Mouse (Mus musculus) limb, embryonic 14.5 days (tissue): ENCODE results near the gene Mapk13. TPM values are rescaled to one million over a fixed set of nuclear protein-coding genes. Genes with fewer than 3 reads are reported as not detected.
"Not testable (repeated sequence)": the region's sequence is repeated elsewhere in the genome, so short reads cannot be mapped to it uniquely, and the experiment has no call there.

Experiments used
- ATAC-seq: fragments of 200-750 bp; cut with Nextera tagmentation; 2 replicates; pipeline ENCODE4 v1.8.0; 2017; ENCODE audit warnings: low read depth, moderate number of reproducible peaks, moderate TSS enrichment; ENCODE audit not compliant: low FRiP score
- DNase-seq: peaks from one replicate; pipeline ENCODE4 v3.0.0-alpha.2; 2015; ENCODE audit warnings: low spot score
- H3K27ac ChIP-seq: fragments of 300-500 bp; sonication (generic); replicated peaks from 2 replicates; pipeline ENCODE4 v1.5.1; 2014; ENCODE audit warnings: low read depth, mild to moderate bottlenecking, low read length, moderate library complexity, mixed read lengths
- H3K27me3 ChIP-seq: fragments of 300-500 bp; sonication (generic); 2 replicates; pipeline ENCODE4 v1.6.1; 2014; ENCODE audit warnings: low read length, mixed read lengths; ENCODE audit not compliant: control insufficient read depth, insufficient read depth
- H3K36me3 ChIP-seq: fragments of 300-500 bp; sonication (generic); 2 replicates; pipeline ENCODE4 v1.6.1; 2014; ENCODE audit warnings: mild to moderate bottlenecking, low read length, moderate library complexity, mixed read lengths; ENCODE audit not compliant: control insufficient read depth, insufficient read depth
- H3K4me1 ChIP-seq: fragments of 300-500 bp; sonication (generic); 2 replicates; pipeline ENCODE4 v1.6.1; 2014; ENCODE audit warnings: antibody characterized with exemption, low read length, mixed read lengths; ENCODE audit not compliant: control insufficient read depth, insufficient read depth
- H3K4me2 ChIP-seq: fragments of 300-500 bp; sonication (generic); replicated peaks from 2 replicates; pipeline ENCODE4 v1.6.1; 2014; ENCODE audit warnings: low read depth, mild to moderate bottlenecking, low read length, moderate library complexity; ENCODE audit not compliant: severe bottlenecking
- H3K4me3 ChIP-seq: fragments of 300-500 bp; sonication (generic); replicated peaks from 2 replicates; pipeline ENCODE4 v1.5.1; 2014; ENCODE audit warnings: low read length
- H3K9ac ChIP-seq: fragments of 300-500 bp; sonication (generic); 2 replicates; pipeline ENCODE4 v1.6.1; 2014; ENCODE audit warnings: mild to moderate bottlenecking, low read depth, low read length, moderate library complexity; ENCODE audit not compliant: severe bottlenecking
- H3K9me3 ChIP-seq: fragments of 300-500 bp; sonication (generic); 2 replicates; pipeline ENCODE4 v1.6.1; 2016; ENCODE audit warnings: low read length; ENCODE audit not compliant: control insufficient read depth
- POLR2A ChIP-seq: fragments of 200-500 bp; IDR thresholded peaks from 2 replicates; pipeline ENCODE4 v1.8.0; 2012; ENCODE audit warnings: inconsistent platforms, mild to moderate bottlenecking, moderate library complexity, borderline replicate concordance; ENCODE audit not compliant: insufficient read depth, insufficient read length; ENCODE audit errors: extremely low read depth
- WGBS: fragments of 180-500 bp; shearing (Covaris S2); extraction: QIAGEN DNeasy Blood & Tissue Kit; methylation state at CpG from one replicate; pipeline ENCODE4 v1.1.7; 2014; 5-methylcytosine and 5-hydroxymethylcytosine counted together
- polyA plus RNA-seq, 2 experiments: library from polyadenylated mRNA; depleted of rRNA in 1 of 2; stranded (reverse) in 1 of 2; unstranded in 1 of 2; fragments of >200 nt; fragmentation: Nextera tagmentation in 1 of 2; extraction: Ambion mirVana in 1 of 2; gene quantifications; 2 replicates each; pipeline versions ENCODE4 v1.2.1 to v1.2.3; 2012 to 2014

Gene Mapk13
- polyA plus RNA-seq, 2 experiments = 39.4 to 55.6 TPM

GRCm38 (mm10) chr17:28815384-28816004, 46.4 kb downstream of the Mapk13 start:
- no peak for TF ChIP-seq POLR2A

GRCm38 (mm10) chr17:28816326-28816725, 47.2 kb downstream of the Mapk13 start:
- not testable (repeated sequence) for H3K4me3 ChIP-seq, H3K27me3 ChIP-seq, H3K27ac ChIP-seq, H3K9ac ChIP-seq, H3K4me1 ChIP-seq, DNase-seq, H3K4me2 ChIP-seq, ATAC-seq, H3K9me3 ChIP-seq
- WGBS = 92% methylated on average over 10 of the region's 10 CpGs
- H3K36me3 ChIP-seq = peaks cover 94% of the 10 kb centered on the region

More at GRCm38 (mm10) chr17:28815384-28816004, 46.4 kb downstream of the Mapk13 start:
- no peak overlapping the region for H3K27ac ChIP-seq
- H3K9me3 ChIP-seq = no peaks in the 10 kb centered on the region
- DNase-seq = no peak
- peaks cover 94% of the 10 kb centered on the region for H3K36me3 ChIP-seq
- H3K4me1 ChIP-seq = no peaks in the 10 kb centered on the region
- H3K27me3 ChIP-seq = no peaks in the 10 kb centered on the region
- WGBS = 87% methylated on average over 10 of the region's 10 CpGs
- no peak overlapping the region for H3K9ac ChIP-seq
- no peak for ATAC-seq
- no peak overlapping the region for H3K4me2 ChIP-seq
- H3K4me3 ChIP-seq = no peak overlapping the region

- DNase-seq (no peak), ATAC-seq (no peak)
- no peaks in the 10 kb centered on the region for H3K4me1 ChIP-seq
- WGBS = 92% methylated on average over 25 of the region's 25 CpGs
- H3K9ac ChIP-seq = no peak overlapping the region
- no peak overlapping the region for H3K4me2 ChIP-seq
- no peak for TF ChIP-seq POLR2A
- no peaks in the 10 kb centered on the region for H3K9me3 ChIP-seq
- H3K27ac ChIP-seq = no peak overlapping the region
- H3K4me3 ChIP-seq = no peak overlapping the region
- H3K36me3 ChIP-seq = peaks cover 96% of the 10 kb centered on the region
- H3K27me3 ChIP-seq = no peaks in the 10 kb centered on the region
Measured at GRCm38 (mm10) chr17:28816875-28817811, 48.0 kb downstream of the Mapk13 start.

GRCm38 (mm10) chr17:28820189-28820588, 51.1 kb downstream of the Mapk13 start:
- Histone ChIP-seq H3K4me1 (no peaks in the 10 kb centered on the region), H3K27ac (no peak overlapping the region), H3K4me2 (no peak overlapping the region), H3K4me3 (no peak overlapping the region), H3K9me3 (no peaks in the 10 kb centered on the region), H3K36me3 (peaks cover 96% of the 10 kb centered on the region), H3K27me3 (no peaks in the 10 kb centered on the region), H3K9ac (no peak overlapping the region)
- no peak for ATAC-seq
- no peak for TF ChIP-seq POLR2A
- 83% methylated on average over 2 of the region's 2 CpGs for WGBS
- no peak for DNase-seq

- H3K4me1 ChIP-seq = no peaks in the 10 kb centered on the region
- H3K4me3 ChIP-seq = no peak overlapping the region
- H3K9ac ChIP-seq = no peak overlapping the region
- TF ChIP-seq POLR2A = no peak
- ATAC-seq (no peak), DNase-seq (no peak)
- peaks cover 96% of the 10 kb centered on the region for H3K36me3 ChIP-seq
- H3K4me2 ChIP-seq = no peak overlapping the region
- H3K27ac ChIP-seq = no peak overlapping the region
- no peaks in the 10 kb centered on the region for H3K9me3 ChIP-seq
- WGBS = 89% methylated on average over 13 of the region's 13 CpGs
- H3K27me3 ChIP-seq = no peaks in the 10 kb centered on the region
Measured at GRCm38 (mm10) chr17:28823004-28823745, 54.1 kb downstream of the Mapk13 start.
